Mouse (Mus musculus) heart, adult 2 months (tissue): ENCODE measurements around the gene Lrrc38.
A peak's percentile ranks its signal among the peaks of the same experiment; 100 is the strongest.

Experiments used
- CTCF ChIP-seq: fragments of 200-600 bp; IDR thresholded peaks from 2 replicates; pipeline ENCODE4 v1.8.1; 2022; ENCODE audit warnings: antibody characterized with exemption, mild to moderate bottlenecking, moderate library complexity
- EP300 ChIP-seq: fragments of 200-500 bp; IDR thresholded peaks from 2 replicates; pipeline ENCODE4 v1.6.1; 2011; ENCODE audit warnings: low read depth, low read length, control low read depth; ENCODE audit not compliant: insufficient read depth

GRCm38 (mm10) chr4:143383646-143384045 is 34.1 kb downstream of the Lrrc38 start:
- TF ChIP-seq EP300 (no peak), CTCF (peak; percentile 49)
